Mouse (Mus musculus): Measurements from ENCODE around the gene Ccdc28a. TPM values are rescaled to one million over a fixed set of nuclear protein-coding genes. Genes with fewer than 3 reads are reported as not detected.

The Ccdc28a gene
- 10 to 100 TPM; 35.2 to 36.6 TPM for total RNA-seq (2021)
- long read RNA-seq, transcript Ccdc28a-202 (6 exons, 1,190 nt): major isoform, 28 of 40 reads
- long read RNA-seq, partial matches to known transcripts: 1 of 40 reads
- long read RNA-seq, other reads (novel, unspliced or antisense): 9 of 40 reads

DNA sequence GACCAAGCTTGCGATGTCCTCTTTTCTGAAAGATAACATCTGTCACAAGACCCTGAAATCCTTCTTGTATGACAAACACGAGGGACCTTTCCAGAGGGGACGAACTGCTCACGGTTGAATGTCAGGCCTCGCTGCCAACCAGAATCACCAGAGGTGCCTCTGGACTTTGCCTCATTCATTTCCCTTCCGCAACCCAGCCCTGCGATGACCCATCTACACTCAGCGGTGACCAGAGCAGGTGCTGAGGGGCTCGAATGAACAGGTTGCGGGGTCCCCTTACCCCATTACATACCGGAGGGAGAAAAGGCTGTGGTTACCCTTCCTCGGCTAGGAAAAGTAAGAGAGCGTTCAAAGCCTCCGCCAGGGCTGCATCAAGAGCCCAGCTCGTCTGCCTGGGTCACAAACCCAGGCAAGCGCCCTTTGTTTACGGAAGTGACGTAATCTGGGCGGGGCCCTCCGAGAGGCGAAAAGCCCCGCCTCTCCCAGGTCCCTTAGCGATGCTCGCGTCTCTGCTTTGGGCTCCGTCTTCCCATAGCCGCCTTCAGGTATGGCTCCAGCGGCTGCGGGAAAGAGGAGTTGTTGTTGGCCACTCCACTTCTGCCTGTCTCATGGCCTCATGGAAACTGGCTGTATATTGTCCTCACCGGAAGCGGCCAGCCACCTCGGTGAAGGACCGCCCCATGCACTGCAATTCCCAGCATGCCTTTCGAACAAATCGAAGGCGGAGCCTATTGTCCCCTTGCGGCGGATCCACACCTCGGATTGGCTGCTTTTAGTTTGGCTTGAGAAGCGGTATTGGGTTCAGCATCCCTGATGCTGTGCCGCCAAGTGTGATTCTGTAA, at the start of gene Ccdc28a:
TSS of gene Ccdc28a (minus strand) at position 439 of the 842 bp plus-strand sequence.
- peak; percentile 93 to 97 for DNase-seq (ENCODE audit: low spot score in 2 of 2)

DNA sequence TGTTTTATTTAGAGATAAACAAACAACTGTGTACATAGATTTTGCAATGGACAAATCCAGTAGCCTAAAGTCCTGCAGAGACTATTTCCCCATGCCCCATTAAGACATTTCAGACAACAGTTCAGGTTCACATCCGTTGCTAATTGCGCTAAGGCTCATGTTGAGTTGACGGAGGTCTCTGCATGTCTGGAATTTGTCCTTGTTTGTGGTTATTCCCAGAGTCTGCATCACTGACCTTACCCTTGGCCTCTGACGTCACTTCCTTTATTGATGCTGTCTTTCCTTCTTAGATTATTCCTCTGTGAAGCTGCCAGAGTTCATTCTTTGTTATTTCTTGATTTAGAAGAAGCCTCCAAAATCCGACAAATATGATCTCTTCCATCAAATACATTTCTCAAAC, 49.2 kb upstream of the Ccdc28a start:
- DNase-seq (ENCODE audit: low spot score in 2 of 2): no peak

DNA sequence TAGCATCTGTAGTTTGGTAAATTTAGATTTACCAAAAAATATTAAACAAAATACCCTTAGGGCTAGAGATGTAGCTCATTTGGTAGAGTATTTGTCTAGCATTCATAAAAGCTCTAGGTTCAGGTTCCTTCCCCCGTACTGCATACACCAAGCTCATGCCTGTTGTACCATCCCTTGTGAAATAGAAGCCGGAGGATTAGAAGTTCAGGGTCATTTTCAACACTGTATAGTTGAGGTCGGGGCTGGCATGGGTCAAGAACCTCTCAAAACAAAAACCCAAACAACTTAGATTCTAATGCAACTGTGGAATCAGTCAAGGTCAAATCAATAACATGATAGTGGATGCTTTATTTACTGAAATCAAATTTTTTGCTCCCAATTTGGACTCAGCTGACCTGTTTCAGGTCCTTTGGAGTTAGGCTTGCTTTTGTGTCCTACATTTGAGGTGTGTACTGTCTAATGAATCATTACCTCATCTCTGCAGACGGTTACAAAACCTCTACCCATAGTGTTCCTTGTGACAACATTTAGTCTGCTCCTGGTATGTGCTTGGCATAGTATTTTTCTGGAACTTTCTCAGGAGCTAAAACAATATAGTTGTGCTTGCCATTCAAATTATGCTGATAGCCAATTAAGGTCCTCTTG, 41.4 kb upstream of the Ccdc28a start:
- DNase-seq (ENCODE audit: low spot score in 2 of 2): no peak

DNA sequence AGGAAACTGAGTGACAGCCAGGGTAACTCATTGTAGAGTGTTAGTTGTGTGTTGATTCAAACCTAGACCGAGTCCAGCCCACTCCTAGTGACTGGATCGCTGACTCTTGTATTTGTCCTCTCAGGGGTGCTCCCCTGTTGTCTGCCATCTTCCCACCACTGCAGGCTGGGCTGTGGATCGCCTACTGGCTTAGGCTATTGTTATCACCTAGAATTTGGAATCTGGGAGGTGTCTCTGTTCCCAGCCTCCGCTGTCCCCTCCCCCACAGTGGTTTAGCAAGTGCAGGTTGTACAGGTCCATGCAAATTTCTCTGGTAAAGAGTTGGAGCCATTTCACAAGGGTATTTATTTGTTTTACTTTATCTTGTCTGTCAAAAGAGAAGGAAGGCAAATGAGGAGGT, 16.5 kb upstream of the Ccdc28a start:
- DNase-seq (ENCODE audit: low spot score in 2 of 2): no peak

DNA sequence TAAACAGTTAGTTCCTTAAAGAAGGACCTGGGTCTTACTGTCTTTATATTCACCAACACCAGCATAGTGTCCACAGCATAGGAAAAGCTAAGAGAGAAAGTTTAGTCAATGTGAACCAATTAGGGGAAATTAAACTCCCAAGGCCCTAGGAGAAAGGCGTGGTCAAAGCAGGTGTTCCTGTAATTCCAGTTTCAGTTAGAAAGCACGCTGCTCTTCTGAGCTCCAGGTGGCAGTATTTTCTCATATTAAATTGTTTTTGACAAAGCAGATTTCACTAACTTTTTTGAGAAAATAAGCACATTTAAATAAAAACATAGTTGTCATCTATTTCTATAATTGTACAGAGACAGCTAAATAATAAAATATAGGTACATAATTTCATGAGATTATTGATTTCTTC, 8.8 kb upstream of the Ccdc28a start:
- no peak for DNase-seq (ENCODE audit: low spot score in 2 of 2)

DNA sequence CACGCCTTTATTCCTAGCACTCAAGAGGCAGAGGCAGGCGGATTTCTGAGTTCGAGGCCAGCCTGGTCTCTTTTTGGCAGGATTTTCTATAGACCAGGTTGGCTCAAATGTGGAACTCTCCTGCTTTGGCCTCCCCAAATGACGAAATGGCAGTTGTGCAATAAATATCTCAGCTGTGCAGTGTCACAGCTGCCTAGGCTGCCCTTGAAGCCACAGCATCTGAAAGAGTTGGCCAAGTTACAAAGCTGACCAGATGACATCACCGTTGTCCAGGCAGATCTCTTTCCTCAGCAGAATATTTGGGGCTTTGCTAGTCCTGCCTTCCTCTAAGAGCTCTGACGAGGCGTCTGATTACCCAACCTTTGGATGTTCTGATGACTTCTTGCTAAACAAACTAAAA, 2.4 kb upstream of the Ccdc28a start:
- no peak for DNase-seq (ENCODE audit: low spot score in 2 of 2)

DNA sequence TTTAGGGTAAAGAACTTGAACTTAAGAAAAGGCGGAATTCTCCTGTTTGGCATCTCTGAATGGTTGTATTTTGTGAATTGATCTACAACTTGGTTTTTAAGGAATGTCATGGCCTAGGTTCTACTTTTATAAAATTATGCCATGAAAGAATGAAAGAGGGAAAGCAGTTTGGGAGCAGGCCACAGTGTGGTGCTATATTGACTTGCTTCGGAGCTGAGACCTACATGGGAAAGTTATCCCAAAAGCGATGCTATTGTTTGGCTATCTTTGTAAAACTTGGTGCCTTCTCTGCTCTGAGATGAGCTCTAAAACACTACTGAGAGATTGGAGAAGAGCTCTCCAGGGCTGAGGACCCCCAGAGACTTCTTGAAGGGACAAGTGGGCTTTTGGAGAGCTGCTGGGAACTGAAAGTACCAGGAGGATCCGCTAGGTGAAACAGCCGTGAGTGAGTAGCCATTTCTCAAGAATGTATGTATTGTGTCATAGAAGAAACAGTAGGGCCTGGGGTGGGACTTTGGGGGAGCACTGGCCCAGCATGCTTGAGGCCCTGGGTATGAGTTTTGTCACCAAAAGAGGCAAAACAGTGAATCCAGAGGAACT, 1.6 kb upstream of the Ccdc28a start:
- no peak for DNase-seq (ENCODE audit: low spot score in 2 of 2)

DNA sequence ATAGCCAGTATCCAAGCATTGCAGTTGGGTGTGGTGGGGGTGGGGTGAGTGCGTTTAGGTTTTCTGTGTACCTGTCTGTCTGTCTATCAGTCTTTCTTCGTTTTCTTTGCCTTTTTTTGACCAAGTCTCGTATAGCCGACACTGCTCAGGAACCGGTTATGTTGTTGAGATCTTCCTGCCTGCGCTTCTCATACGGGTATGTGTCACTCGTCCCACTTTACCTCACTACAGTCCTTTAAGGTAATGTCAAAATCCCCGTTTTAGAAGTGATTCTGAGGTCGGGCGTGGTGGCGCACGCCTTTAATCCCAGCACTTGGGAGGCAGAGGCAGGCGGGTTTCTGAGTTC, 577 bp upstream of the Ccdc28a start:
- DNase-seq (ENCODE audit: low spot score in 2 of 2): no peak

DNA sequence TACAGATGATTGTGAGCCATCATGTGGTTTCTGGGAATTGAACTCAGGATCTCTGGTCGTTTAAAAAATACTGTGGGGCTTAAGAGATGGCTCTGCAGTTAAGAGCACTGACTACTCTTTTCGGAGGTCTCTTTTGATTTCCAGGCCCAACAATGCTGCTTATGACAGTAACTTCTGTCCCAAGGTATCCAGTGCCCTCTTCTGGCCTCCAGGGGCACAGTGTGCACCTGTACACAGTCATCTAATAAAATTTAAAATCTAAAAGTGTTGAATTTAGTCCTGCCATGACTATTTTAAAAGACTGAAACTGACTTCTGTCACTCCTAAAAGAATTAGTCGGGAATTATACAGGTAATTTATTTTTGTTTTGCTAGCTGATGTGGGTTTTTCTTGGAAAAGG, 907 bp downstream of the Ccdc28a start:
- DNase-seq (ENCODE audit: low spot score in 2 of 2): no peak

DNA sequence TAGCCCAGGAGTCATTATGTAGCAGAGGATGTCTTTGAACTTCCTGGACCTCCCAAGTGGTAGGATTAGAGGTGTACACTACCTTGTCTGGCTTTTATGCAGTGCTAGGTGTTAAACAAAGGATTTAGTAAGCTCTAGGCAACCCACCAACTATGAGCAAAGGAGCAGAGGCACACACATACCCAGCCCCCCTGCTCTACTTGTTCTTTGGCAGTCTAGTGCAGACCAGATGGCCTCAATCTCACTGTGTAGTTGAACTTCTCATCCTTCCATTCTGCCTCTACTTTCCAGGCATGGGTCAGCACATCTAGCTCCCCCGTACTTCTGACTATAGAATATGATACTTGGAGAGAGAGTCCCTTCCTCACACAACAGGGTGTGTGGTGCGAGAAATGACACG, 10.4 kb downstream of the Ccdc28a start:
- DNase-seq (ENCODE audit: low spot score in 2 of 2): peak; percentile 47 to 78

DNA sequence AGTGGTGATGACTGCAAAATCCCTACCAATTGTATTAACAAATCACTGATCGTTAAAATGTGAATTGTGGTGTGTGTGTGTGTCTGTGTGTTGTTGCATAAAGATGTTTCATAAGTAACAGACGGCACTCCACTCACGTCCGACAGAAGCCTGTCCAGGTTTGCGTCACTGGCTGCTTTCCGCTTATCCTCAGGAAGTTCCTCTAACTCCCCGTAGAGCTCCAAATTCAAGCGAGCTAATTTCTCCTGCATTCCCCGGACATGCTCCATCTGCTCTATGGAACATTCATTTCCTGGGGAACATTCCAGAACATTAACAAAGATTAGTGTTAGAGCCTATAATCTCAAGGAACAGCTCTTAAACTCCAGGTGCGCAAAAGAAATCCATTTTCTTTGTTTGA, 15.4 kb downstream of the Ccdc28a start:
- DNase-seq (ENCODE audit: low spot score in 2 of 2): peak in 1 of 2 experiments; percentile 21

DNA sequence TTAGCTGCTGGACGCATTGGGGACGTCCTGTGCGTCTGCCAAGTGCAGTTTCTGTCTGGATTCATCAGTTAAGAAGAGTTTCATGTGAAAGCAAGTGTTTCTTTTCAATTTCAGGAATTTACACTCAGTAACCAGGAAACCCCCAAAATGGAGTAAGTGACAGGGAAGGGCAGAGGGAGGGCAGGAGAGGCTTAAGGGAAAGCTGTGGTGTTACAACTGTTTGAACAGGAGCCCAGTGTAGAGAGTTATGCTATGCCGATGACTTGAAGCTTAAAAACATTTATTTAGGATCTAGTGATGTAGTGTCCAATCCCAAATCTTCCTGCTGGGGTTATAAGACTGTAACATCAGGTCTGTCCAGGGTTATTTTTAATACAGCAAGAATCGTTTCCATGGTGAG, 20.7 kb downstream of the Ccdc28a start:
- no peak for DNase-seq (ENCODE audit: low spot score in 2 of 2)

DNA sequence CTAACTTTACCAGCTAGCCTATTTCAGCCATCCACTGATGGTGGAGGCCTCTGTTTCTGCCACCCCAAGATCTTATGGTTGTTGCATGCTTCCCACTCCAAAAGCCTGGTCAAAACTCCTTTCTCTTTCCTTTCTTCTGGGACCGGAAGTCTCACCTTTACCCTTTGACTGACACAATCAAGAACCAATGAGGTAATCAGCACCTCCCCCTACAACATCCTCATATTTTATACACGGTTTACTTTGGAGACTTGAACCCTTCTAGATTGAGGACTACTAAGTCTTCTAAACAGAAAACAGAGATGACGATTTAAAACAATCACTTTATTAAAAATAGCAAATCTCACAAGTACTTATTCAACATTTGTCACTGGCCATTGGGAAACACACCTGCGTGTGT, 21.4 kb downstream of the Ccdc28a start:
- DNase-seq (ENCODE audit: low spot score in 2 of 2): no peak

DNA sequence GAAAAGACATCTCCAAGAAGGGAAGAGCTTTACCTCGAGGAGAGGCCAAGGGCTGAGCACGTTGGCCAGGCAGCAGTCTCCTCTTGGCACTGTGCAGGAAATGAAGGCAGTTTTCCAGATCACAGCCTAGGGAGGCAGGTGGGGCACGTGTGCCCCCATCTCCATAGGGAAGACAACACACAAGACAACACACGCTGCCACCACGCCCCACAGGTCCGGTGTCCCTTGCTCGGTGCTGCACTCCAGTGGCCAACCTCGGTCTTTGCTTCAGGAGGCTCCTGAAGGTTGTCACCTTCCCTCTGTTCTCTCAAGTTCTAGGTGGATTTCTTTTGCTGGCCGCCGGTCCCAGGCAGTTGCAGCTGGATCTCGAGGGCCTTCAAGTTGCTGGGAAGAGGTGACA, 24.1 kb downstream of the Ccdc28a start, which contains the start of gene Ect2l:
TSS of gene Ect2l (minus strand) at position 165 of the 400 bp plus-strand sequence.
- no peak for DNase-seq (ENCODE audit: low spot score in 2 of 2)

DNA sequence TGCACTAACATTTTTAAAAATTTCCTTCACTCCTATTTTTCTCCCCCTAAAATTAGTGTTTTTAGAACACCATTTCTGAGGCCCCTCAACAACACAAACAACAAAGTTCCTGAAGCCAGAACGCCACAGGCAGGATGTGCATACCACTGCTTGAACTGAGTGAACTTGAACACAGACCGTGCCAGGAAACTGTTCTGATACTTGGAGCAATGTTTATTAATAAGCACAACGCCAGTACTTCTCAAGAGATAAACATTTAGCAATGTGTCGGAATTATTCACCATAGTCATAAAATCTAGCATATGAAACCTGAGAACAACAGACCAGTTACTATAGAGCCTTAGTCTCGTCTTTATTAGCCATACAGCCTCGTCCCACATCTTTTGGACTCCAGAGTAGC, 24.7 kb downstream of the Ccdc28a start:
- no peak for DNase-seq (ENCODE audit: low spot score in 2 of 2)

DNA sequence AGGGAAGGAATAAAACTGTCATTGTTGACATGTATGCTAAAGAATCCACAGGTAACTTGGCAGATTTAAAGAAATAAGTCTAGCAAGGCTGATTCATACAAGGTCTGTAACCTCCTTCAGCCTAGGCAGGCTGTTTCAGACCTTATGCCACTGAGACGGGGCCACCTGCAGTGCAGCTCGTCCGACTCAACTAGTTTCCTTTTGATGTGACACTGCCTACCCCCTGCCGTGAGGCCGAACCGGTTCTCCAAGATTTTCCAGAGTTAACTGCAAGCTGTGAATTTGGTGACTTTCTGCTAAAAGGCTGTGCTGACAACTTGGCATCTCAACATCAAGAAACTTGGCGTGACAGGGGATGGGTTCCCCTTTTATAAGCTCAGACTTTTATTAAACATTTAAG, 30.7 kb downstream of the Ccdc28a start:
- no peak for DNase-seq (ENCODE audit: low spot score in 2 of 2)

DNA sequence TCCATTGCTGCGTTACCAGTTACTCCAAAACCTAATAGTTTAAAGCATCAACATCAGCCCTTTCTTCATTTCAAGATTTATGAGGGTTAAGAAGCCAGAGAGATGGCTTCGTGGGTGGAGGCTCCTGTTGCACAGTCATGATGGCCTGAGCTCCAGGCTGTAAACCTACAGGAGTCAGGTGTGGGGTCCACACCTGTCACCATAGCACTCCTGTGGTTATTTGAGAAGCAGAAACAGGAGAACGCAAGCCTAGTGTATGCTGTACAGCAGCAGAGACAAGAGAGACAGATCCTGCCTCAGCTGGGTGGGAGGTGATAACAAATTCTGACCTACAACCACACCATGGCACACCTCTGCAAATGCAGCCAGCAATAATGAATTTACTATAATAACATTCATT, 32.4 kb downstream of the Ccdc28a start:
- DNase-seq (ENCODE audit: low spot score in 2 of 2): no peak

DNA sequence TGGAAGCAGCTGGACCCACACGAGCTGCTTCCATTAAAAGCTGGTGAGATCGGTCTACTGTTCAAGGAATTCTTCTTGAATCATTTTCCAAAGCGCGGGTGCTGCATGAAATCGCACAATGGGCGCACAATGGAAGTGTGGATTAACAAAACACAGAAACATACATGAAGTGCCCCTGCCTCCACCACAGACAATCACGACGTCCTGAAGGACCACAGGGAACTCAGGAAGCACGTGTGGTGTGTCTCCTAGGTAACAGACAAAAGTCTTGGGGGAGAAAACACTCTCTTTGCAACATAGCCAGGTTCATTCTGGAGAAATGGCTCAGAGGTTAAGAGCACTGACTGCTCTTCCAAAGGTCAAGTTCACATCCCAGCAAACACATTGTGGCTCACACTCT, 34.1 kb downstream of the Ccdc28a start:
- no peak for DNase-seq (ENCODE audit: low spot score in 2 of 2)

DNA sequence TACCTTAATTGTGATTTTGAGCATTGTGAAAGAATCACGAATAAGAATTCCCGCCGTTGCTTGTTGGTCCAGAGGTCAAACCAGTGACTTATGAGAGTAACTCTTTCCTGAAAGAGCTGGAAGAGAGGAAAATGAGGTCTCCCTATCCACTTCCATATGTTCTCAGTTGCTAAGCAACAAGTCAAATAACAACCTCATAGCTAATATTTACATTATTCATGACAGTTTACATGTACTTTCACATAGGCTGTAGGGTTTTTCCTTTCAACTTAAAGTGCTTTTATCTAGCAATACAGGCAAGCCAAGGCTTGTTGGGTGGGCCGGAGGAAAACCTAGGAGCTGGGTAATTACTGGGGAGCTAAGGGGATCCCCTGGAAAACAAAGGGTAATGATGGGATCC, 34.9 kb downstream of the Ccdc28a start:
- no peak for DNase-seq (ENCODE audit: low spot score in 2 of 2)

DNA sequence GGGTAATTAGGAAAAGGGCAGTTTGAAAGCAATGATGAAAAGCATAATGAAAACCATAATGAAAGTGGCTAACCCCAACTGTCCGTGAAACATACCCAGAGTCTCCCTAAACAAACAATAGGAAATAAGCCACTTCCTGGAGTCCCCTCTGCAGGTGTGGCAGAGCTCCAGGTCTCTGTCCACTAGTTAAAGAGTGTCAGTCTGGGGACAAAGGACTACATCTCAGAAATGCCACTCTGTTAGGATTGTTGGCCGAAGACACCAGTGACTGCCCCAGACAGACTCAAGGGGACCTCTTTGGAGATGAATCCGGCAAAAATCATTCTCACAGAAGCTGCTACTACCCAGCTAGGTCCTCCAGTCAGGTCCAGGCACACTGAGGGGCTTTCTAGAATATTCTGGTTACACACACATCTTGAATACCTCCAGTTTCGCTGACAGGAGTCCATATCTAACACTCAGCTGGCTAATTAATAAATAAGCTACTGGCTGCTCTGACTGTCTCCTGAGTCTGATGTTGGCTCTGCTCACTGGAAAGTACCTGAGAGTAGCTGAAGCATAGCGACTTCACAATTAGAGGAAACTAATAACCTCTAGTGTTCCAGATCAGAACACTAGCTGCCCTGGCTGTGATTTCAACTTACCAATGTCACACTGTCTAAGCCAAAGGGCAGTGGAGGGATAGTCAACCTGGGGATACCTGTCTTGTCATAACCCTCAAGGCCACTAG, 36.3 kb downstream of the Ccdc28a start:
- DNase-seq (ENCODE audit: low spot score in 2 of 2): no peak

DNA sequence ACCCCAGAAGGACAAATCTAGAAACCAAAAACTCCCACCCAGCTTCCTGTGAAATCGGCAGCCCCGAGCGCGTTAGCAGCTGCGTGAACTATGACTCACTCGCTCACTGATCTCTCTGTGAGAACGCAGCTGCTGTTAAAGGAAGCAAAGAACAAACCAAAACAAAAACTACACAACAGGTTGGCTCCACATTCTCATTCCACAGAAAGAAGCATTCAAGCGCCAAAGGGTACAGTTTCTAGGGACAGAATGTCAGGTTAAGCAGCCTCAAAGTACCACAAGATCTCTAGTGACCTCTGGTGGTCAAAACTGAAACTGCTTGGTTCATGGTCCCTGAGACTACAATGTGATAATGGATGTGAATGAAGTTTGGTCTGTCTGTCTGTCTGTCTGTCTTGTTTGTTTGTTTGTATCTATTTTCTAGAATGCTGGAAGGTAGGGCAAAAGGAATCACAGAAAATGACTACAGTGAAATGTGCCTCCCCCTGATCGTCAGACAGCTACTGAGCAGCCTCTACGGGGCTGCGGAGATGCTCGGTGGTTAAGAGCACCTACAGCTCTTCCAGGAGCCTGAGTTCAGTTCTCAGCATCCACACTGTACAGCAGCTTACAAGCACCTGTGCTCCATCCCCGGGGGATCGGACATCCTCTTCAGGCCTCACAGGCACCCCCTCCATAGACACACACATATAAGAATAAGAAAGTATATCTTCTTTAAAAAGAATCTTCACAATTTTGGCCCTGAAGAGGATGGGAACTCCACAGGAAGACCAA, 37.4 kb downstream of the Ccdc28a start:
- peak; percentile 52 to 93 for DNase-seq (ENCODE audit: low spot score in 2 of 2)
